Mouse (Mus musculus) frontal cortex, adult 2 months (tissue): ENCODE data around the gene Phb. TPM values are rescaled to one million over a fixed set of nuclear protein-coding genes. Genes with fewer than 3 reads are reported as not detected.
A peak's percentile ranks its signal among the peaks of the same experiment; 100 is the strongest.
"Not testable (repeated sequence)": the region's sequence is repeated elsewhere in the genome, so short reads cannot be mapped to it uniquely, and the experiment has no call there.

Experiments used
- DNase-seq, 2 experiments: peaks; one replicate each; pipeline ENCODE4 v3.0.0; 2022; ENCODE audit warnings: low spot score in 1 of 2; ENCODE audit errors: extremely low spot score in 1 of 2
- polyA plus RNA-seq: library from polyadenylated mRNA; depleted of rRNA; stranded (reverse); fragments of >200 nt; gene quantifications from 2 replicates; pipeline ENCODE4 v1.2.3, GENCODE M21; 2012

Gene Phb
- polyA plus RNA-seq, 1 experiment = 143 TPM

DNA sequence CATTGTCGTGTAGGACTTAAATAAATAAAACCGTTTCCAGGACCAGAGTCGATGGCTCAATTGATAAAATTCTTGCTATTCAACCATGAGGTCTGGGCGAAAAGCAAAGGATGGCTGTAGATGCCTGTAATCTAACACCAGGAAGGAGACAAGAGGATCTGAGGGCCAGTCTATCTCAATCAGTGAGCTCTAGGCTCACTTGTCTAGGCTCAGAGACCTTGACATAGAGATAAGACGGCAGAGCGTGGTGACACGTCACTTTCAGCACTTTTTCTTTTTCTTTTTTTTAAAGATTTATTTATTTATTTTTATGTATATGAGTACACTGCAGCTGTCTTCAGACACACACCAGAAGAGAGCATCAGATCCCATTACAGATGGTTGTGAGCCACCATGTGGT is 17.2 kb upstream of the Phb start:
- DNase-seq = no peak

GRCm38 (mm10) chr11:95650001-95650400 is 16.8 kb upstream of the Phb start:
- DNase-seq = no peak

DNA sequence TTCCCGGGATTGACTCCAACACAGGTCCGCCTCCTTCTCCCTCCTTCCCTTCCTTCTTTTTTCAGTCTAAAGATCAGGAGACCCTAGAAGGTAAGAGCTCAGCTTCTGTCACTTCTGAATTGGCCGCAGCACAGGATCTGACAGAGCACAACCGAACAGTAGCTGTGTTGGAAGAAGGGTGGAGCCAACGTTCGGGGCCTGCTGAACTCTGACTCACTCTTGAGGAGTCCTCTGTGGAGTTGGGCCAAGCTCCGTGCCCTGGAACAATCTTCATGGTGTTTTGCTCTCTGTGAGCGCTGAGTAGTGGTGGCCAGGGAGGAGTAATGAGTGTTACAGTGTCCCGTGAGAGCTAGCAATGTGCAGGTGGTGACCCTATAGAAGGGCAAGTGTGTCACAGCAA is 15.8 kb upstream of the Phb start:
- no peak for DNase-seq

DNA sequence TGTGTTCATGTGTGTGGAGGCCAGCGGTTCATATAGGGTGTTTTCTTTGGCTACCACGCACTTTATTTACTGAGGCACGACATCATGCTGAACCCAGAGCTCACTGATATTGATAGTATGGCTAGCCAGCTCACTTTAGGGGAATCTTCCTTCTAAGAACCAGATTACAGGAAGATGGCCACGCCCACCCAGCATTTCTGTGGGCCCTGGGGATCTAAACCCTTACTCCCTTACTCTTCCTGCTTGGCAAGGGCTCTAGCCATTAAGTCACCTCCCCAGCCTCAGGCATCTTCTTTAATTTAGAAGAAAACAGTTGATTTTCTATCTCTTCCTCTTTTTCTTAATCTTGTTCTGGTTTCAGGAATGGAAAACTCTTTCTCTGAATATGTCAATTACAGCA is 9.3 kb upstream of the Phb start:
- DNase-seq = no peak

GRCm38 (mm10) chr11:95667177-95667576 is 420 bp downstream of the Phb start:
- DNase-seq = no peak

DNA sequence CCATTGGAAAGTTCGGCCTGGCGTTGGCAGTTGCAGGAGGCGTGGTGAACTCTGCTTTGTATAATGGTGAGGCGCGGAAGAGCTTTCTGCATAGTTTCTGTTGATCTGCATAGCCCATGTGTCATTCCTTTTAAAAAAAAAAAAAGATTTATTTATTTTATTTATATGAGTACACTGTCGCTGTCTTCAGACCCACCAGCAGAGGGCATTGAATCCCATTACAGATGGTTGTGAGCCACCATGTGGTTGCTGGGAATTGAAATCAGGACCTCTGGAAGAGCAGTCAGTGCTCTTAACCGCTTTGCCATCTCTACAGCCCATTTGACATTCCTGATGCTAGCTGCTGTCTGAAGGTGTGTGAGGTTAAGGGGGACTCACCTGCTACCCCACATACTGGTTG is 1.3 kb downstream of the Phb start:
- not testable (repeated sequence) for DNase-seq

GRCm38 (mm10) chr11:95675498-95675897 is 8.7 kb downstream of the Phb start:
- DNase-seq = no peak

- peak in 1 of 2 experiments; percentile 62 for DNase-seq
Observed at GRCm38 (mm10) chr11:95676307-95676706, 9.6 kb downstream of the Phb start.

DNA sequence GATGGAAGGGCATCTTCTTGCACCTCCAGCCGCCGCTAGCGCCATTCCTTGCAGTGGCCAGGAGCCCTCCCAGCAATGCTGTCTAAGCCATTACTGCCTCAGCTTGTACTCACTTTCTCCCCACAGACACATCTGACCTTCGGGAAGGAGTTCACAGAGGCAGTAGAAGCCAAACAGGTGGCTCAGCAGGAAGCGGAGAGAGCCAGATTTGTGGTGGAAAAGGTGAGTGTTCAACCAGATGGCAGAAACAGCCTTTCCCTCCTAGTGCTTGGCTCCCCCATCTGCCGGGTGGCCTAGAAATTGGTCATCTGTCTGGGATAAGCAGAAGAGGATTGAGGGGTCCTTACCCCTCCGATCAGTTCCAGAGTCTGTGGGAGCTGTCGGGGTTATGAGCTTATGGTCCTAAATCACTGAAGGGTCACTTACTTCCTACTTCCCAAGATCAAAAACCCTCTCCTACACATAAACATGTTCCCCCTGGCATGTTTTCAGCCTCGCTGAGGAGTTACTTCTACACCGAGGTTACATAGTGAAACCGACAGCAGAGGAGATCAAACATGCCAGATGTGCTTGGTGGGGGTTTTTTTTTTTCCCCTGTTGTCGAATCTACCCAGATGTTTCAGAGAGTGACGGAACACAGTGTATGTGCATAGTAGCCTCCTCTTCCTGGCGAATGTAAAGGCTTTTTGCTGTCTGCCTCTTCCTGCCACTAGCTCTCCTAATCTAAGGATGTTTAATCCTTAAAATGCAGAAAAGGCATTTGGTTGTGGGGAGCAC is 11.4 kb downstream of the Phb start:
- DNase-seq = no peak

DNA sequence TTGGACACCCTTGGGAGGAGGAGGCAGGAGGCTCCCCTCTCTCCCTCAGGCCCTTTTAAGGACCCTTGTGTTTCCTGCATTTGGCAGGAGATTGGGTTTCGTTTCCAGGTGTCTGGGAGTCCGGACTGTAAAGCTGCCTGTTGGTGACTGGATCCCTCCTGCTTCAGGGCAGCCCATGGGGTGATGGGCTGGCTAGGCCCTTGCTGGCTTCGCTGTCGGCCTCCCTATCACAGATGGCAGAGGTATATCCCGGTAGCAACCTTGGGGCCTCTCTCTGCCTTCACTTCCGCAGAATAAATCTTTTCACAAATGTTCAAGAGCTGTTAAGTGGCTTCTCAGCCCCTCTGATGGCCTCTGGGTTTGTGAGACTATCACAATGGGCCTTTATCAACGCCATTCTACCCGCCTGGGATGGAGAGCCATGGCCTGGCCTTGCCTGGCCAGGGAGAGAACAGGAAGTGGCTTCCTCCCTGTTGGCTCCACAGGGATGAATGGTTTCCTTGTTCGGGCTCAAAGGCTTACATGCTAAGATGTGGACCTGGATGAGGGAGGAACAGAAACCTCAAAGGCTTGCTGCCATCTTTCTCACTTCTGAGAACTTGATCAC is 15.3 kb downstream of the Phb start:
- no peak for DNase-seq

DNA sequence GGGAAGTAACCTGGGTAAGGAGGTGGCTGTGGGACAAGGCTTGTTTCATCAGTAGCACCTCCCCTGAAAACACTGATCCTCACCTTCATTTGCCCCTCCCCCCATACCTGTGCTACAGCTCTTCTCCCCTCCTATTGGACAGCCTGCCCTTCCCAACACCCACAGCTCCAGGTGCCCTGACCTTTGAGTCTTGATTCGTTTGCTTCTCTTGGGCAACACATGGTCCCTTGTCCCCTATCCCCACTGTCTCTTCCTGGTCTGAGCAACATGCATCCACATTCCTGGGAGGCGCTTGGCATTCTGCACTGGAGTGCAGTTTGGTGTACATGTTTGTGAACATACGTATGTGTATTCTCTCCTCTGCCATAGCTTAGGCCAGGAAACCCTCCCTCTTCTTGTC is 16.2 kb downstream of the Phb start:
- no peak for DNase-seq

DNA sequence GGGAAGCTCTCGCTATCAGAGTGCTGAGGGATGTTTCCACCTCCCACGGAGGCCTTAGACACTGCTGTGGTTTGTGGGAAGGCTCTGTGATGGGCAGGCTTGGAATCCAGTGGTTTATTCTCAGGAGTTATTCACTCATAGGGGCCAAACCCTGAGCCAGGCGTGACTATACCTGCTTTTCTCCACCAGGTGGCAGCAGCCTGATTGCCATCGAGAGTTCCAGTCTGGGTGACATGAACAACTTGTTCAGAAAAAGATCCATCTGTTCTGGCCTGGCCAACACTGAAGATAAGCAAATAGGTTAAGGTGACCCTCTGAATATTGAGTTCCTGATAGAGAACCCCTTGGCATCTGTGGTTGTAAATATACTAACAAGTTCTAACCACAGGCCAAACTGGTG is 19.3 kb downstream of the Phb start:
- DNase-seq = peak; percentile 57 to 93

- no peak for DNase-seq
Observed at GRCm38 (mm10) chr11:95687084-95687656, 20.4 kb downstream of the Phb start.

DNA sequence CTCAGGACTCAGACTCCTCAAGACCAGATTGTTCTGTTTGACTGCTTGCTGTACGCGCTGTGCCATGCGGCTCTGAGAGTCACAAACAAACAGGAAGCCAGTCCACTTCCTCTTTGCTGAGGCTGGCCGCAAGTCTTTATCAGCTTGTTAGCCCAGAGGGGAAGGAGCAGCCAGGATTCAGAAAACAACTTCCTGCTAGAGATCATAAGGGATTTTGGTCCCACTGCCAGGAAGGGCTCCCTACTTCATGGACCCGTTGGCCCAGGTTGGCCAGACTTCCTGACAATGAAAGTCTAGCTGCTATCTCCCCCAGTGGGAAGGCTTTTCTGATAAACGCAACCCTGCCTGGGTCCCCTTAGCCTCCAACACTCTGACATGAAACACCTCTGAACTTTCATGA is 21.8 kb downstream of the Phb start:
- DNase-seq = no peak

DNA sequence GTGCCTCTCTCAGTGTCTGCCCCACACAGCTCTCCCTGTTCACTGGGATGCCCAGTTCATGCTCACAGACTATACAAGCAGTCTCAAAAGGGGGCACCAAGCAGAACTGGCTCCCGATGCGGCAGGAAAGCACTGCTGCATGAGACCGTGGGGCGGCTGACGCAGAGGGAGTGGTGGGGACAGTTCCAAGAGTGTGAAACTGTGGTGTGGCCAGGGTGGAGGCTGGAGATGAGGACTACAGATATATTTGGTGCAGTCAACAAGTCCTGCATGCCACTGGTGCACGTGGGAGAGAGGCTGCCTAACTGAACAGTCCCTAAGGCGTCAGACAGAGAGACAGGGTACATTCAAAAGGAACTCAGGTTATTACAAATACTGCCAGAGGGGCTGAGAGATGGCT is 22.2 kb downstream of the Phb start:
- peak in 1 of 2 experiments; percentile 31 for DNase-seq

- no peak for DNase-seq
Observed at GRCm38 (mm10) chr11:95689544-95689943, 22.8 kb downstream of the Phb start.

DNA sequence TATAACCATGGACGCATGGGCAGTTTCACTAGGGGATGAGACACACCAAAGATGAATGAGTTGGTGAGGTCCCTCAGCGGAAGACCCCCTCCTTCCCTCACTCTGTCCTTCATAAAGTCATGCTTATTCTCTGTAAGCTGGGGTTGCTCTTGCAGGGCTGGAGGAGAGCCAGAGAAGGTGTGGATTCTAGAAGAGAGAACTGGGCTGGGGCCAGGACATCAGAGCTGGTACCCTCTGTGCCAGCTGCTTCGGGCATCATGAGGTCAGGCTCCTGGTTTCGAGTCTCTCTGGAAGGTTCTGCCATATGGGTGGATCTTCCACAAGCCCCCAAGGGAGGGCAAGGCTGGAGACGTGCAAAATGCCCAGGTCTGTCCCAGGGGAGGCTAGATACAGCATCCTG is 31.8 kb downstream of the Phb start:
- no peak for DNase-seq

GRCm38 (mm10) chr11:95700778-95701739 is 34.3 kb downstream of the Phb start:
- DNase-seq = no peak

DNA sequence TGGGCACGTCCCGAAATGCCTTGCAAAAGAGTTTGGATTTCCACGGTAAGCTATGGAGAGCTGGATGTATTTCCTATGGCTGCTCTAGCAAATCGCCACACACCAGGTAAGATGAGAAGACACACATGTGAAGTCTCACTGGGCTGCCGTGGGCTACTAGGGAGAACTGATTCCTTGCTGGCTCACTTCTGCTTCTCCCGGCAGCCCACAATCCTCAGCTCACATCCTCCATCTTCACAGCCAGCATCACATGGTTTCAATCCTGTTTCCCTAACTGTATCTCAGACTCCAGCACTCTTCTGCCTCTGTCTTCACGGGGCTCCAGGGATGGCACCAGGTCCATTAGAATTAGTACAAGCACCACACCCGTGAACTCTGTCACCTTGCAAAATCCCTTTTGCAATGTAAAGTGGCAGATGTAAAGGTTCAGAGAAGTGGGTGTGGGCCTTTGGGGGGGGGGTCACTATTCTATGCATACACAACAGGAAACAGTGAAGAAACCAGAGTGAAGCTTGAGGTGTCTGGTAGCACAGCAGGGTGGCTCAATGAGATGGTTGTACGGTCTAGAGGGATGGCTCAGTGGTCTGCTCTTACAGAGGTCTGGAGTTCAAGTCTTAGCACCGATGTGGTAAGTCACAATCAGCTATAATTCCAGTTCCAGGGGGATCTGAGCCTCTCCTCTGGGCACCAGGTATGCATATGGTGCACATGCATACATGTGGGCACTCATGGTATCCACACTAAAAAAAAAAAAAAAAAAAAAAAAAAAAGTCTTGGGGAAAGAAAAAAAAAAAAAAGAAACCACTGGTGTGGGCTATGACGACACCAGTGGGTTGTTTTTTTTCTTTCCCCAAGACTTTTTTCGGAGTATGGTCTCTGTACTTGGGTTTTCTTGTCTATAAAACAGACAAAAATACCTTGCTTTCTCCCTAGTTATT is 37.5 kb downstream of the Phb start:
- DNase-seq = no peak

DNA sequence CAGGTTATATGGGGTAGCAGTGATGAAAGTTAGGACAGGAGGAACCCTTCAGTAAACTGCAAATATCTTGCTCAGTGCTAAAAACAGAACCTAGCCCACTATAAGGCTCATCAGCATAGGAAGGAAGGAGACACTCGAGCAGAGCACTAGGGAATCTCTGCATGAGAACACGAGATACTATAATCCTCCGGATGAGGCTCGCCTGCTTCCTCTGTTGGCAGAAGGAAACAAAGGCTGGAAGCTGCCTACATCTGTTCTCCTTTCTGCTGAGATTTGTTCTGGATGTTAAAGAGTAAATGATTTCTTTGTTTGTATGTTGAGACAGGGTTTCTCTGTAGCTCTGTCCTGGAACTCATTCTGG is 38.2 kb downstream of the Phb start:
- peak in 1 of 2 experiments; percentile 27 for DNase-seq
